Mouse (Mus musculus) brain, embryonic 14.5 days (tissue): ENCODE measurements at regions not wholly inside any gene's neighbourhood (a gene's known extent, or its start where the extent isn't known, plus 50 kb on each side); places are given as distances from the start of the nearest gene placed in this dataset.

Experiments used
- CTCF ChIP-seq: fragments of 200-500 bp; IDR thresholded peaks from 2 replicates; pipeline ENCODE4 v1.5.1; 2012; ENCODE audit warnings: inconsistent platforms, mild to moderate bottlenecking, moderate library complexity, borderline replicate concordance; ENCODE audit not compliant: insufficient read depth, insufficient read length; ENCODE audit errors: extremely low read depth
- POLR2A ChIP-seq: fragments of 200-500 bp; IDR thresholded peaks from 2 replicates; pipeline ENCODE4 v1.6.1; 2012; ENCODE audit warnings: mild to moderate bottlenecking, inconsistent platforms, borderline replicate concordance; ENCODE audit not compliant: poor library complexity, insufficient read depth, insufficient read length, severe bottlenecking; ENCODE audit errors: extremely low read depth

- no peak for TF ChIP-seq POLR2A
- TF ChIP-seq CTCF, result no peak
Measured at GRCm38 (mm10) chr17:77843949-77844348, 356.1 kb upstream of the Crim1 start.
